Mouse (Mus musculus): ENCODE measurements at regions not wholly inside any gene's neighbourhood (a gene's known extent, or its start where the extent isn't known, plus 50 kb on each side); places are given as distances from the start of the nearest gene placed in this dataset.

- in situ Hi-C loops (cut with MboI, MseI), result loop anchor here (5.0 kb wide), 1 partner anchor 60 kb away; no protein-coding TSS in a partner anchor
Observed at GRCm38 (mm10) chr15:5506848-5507544, 263.0 kb upstream of the Ptger4 start.

GRCm38 (mm10) chr15:5507545-5507913 is 263.5 kb upstream of the Ptger4 start:
- in situ Hi-C loops (cut with MboI, MseI), result loop anchor here (5.0 kb wide), 1 partner anchor 60 kb away; no protein-coding TSS in a partner anchor

- in situ Hi-C loops (cut with MboI, MseI), result loop anchor here (5.0 kb wide), 2 partner anchors 47 to 268 kb away; partner anchors contain the start of gene Ptger4
Observed at GRCm38 (mm10) chr15:5510056-5510455, 266.1 kb upstream of the Ptger4 start.

GRCm38 (mm10) chr15:5511046-5511445 is 267.1 kb upstream of the Ptger4 start:
- in situ Hi-C loops (cut with MboI, MseI), result loop anchor here (5.0 kb wide), 2 partner anchors 46 to 269 kb away; partner anchors contain the start of gene Ptger4

GRCm38 (mm10) chr15:5512546-5512945 is 268.6 kb upstream of the Ptger4 start:
- in situ Hi-C loops (cut with MboI, MseI), result loop anchor here (5.0 kb wide), 2 partner anchors 45 to 270 kb away; partner anchors contain the start of gene Ptger4

GRCm38 (mm10) chr15:5513146-5513545 is 269.2 kb upstream of the Ptger4 start:
- in situ Hi-C loops (cut with MboI, MseI), result loop anchor here (5.0 kb wide), 2 partner anchors 44 to 271 kb away; partner anchors contain the start of gene Ptger4

GRCm38 (mm10) chr15:5514217-5514616 is 270.2 kb upstream of the Ptger4 start:
- in situ Hi-C loops (cut with MboI, MseI), result loop anchor here (5.0 kb wide), 2 partner anchors 43 to 272 kb away; partner anchors contain the start of gene Ptger4

GRCm38 (mm10) chr15:5517244-5517966 is 273.4 kb upstream of the Ptger4 start:
- in situ Hi-C loops (cut with MboI, MseI), result no loop called here

GRCm38 (mm10) chr15:5519552-5519951 is 275.6 kb upstream of the Ptger4 start:
- in situ Hi-C loops (cut with MboI, MseI), result no loop called here

GRCm38 (mm10) chr15:5519997-5520396 is 276.0 kb upstream of the Ptger4 start:
- in situ Hi-C loops (cut with MboI, MseI), result no loop called here

- in situ Hi-C loops (cut with MboI, MseI), result no loop called here
Observed at GRCm38 (mm10) chr15:5528619-5529018, 284.6 kb upstream of the Ptger4 start.

- in situ Hi-C loops (cut with MboI, MseI), result no loop called here
Observed at GRCm38 (mm10) chr15:5533656-5534055, 289.7 kb upstream of the Ptger4 start.

GRCm38 (mm10) chr15:5537432-5537831 is 293.4 kb upstream of the Ptger4 start:
- in situ Hi-C loops (cut with MboI, MseI), result no loop called here

GRCm38 (mm10) chr15:5539301-5539928 is 295.4 kb upstream of the Ptger4 start:
- in situ Hi-C loops (cut with MboI, MseI), result no loop called here

GRCm38 (mm10) chr15:5554526-5554925 is 310.5 kb upstream of the Ptger4 start:
- in situ Hi-C loops (cut with MboI, MseI), result no loop called here

- in situ Hi-C loops (cut with MboI, MseI), result loop anchor here (5.0 kb wide), 2 partner anchors 43 to 67 kb away; no protein-coding TSS in a partner anchor
Observed at GRCm38 (mm10) chr15:5554926-5555325, 310.9 kb upstream of the Ptger4 start.

- in situ Hi-C loops (cut with MboI, MseI), result loop anchor here (5.0 kb wide), 2 partner anchors 43 to 67 kb away; no protein-coding TSS in a partner anchor
Observed at GRCm38 (mm10) chr15:5555381-5556066, 311.5 kb upstream of the Ptger4 start.

GRCm38 (mm10) chr15:5561783-5562182 is 317.8 kb upstream of the Ptger4 start:
- in situ Hi-C loops (cut with MboI, MseI), result no loop called here

- in situ Hi-C loops (cut with MboI, MseI), result loop anchor here (10.0 kb wide), 1 partner anchor 350 kb away; no protein-coding TSS in a partner anchor
Observed at GRCm38 (mm10) chr15:5574366-5574765, 330.4 kb upstream of the Ptger4 start.

- in situ Hi-C loops (cut with MboI, MseI), result loop anchor here (10.0 kb wide), 1 partner anchor 355 kb away; no protein-coding TSS in a partner anchor
Observed at GRCm38 (mm10) chr15:5579559-5579958, 335.6 kb upstream of the Ptger4 start.

- in situ Hi-C loops (cut with MboI, MseI), result no loop called here
Observed at GRCm38 (mm10) chr15:5580416-5580815, 336.4 kb upstream of the Ptger4 start.

Data from T-helper 1 cell (primary cell).